Mouse (Mus musculus): ENCODE measurements around the gene Hikeshi. TPM values are rescaled to one million over a fixed set of nuclear protein-coding genes. Genes with fewer than 3 reads are reported as not detected.

The Hikeshi gene
- polyA plus RNA-seq, 1 experiment from 2014 or later = 174 TPM

DNA sequence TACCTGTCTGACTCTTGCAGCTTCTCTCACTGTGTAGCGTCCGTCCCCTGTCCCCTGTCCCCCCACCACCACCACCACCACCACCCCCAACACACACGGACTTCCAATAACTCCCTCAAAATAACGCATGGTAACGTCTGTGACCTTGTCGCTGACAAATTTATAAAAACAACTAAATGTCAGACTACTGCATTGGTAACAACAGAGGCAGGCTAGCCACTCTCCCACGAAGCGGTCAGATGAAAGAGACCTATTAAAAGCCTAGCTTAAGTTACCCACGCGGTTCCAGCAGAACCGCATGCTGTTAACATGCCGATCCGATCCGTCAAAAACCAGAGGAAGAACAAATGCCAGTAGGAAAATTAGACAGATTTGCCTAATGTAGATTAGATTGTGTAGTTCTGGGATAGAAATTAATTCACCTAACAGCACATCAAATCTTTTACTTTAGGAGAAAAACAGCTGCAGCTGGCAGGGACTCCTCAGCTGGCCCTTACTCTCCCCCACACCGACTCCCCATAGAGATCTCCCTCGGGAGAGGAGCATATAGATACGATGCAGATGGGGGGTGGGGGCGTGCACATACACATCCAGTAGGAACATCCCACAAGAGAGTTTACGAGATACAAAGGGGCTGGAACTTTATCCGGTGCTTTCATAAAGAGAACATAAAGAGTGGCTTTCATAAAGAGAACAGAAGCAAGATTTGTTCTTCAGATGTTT, 31.9 kb downstream of the Hikeshi start:
- WGBS = 82% methylated on average over 20 of the region's 20 CpGs
- no peaks in the 10 kb centered on the region for H3K4me1 ChIP-seq
- no peak overlapping the region for H3K9ac ChIP-seq
- no peak for ATAC-seq
- no peak overlapping the region for H3K27ac ChIP-seq
- H3K27me3 ChIP-seq = no peaks in the 10 kb centered on the region
- H3K9me3 ChIP-seq (replicated peaks) = no peaks in the 10 kb centered on the region
- no peaks in the 10 kb centered on the region for H3K36me3 ChIP-seq (ENCODE audit: poor library complexity, severe bottlenecking)
- no peak overlapping the region for H3K4me3 ChIP-seq
- H3K4me2 ChIP-seq = no peak overlapping the region

GRCm38 (mm10) chr7:89908421-89908820, 32.6 kb downstream of the Hikeshi start:
- H3K4me2 ChIP-seq = no peak overlapping the region
- no peaks in the 10 kb centered on the region for H3K9me3 ChIP-seq (replicated peaks)
- H3K4me1 ChIP-seq = peaks cover 6% of the 10 kb centered on the region
- no peak overlapping the region for H3K9ac ChIP-seq
- ATAC-seq = no peak
- WGBS = 73% methylated on average over 7 of the region's 7 CpGs
- H3K27me3 ChIP-seq = no peaks in the 10 kb centered on the region
- no peaks in the 10 kb centered on the region for H3K36me3 ChIP-seq (ENCODE audit: poor library complexity, severe bottlenecking)
- H3K4me3 ChIP-seq = no peak overlapping the region
- H3K27ac ChIP-seq = no peak overlapping the region

- Histone ChIP-seq H3K9ac (no peak overlapping the region), H3K4me3 (no peak overlapping the region), H3K4me2 (no peak overlapping the region), H3K27ac (no peak overlapping the region), H3K9me3 (replicated peaks) (no peaks in the 10 kb centered on the region), H3K36me3 (ENCODE audit: poor library complexity, severe bottlenecking) (no peaks in the 10 kb centered on the region), H3K4me1 (peaks cover 9% of the 10 kb centered on the region), H3K27me3 (no peaks in the 10 kb centered on the region)
- ATAC-seq = peak; percentile 61; the same call in 1 of the 2 replicates
- WGBS = 22% methylated on average over 8 of the region's 8 CpGs
These were observed 33.1 kb downstream of the Hikeshi start for GRCm38 (mm10) chr7:89907950-89908349.

GRCm38 (mm10) chr7:89903442-89904343, 37.3 kb downstream of the Hikeshi start, which contains the start of gene Ccdc81:
Ccdc81 (minus strand) TSS chr7:89903629.
- peak; percentile 81 for ATAC-seq
- 26% methylated on average over 22 of the region's 22 CpGs for WGBS

GRCm38 (mm10) chr7:89903007-89903406, 38.0 kb downstream of the Hikeshi start:
- 0 out of 2 replicates have a peak overlapping the region, but pooled peaks have one; percentile 23 for H3K9ac ChIP-seq
- 79% methylated on average over 6 of the region's 8 CpGs for WGBS
- H3K4me2 ChIP-seq = peak overlapping the region; percentile 46
- peaks cover 9% of the 10 kb centered on the region for H3K4me1 ChIP-seq
- no peak overlapping the region for H3K4me3 ChIP-seq
- no peaks in the 10 kb centered on the region for H3K36me3 ChIP-seq (ENCODE audit: poor library complexity, severe bottlenecking)
- no peak for ATAC-seq
- H3K27ac ChIP-seq = no peak overlapping the region
- H3K27me3 ChIP-seq = no peaks in the 10 kb centered on the region
- no peaks in the 10 kb centered on the region for H3K9me3 ChIP-seq (replicated peaks)

More at GRCm38 (mm10) chr7:89903442-89904343, 37.3 kb downstream of the Hikeshi start, which contains the start of gene Ccdc81:
- Histone ChIP-seq H3K9ac (peak within 1 kb of the TSS; percentile 23; the same call in 1 of the 2 replicates), H3K9me3 (replicated peaks) (no peaks in the 10 kb centered on the region), H3K4me1 (peaks cover 9% of the 10 kb centered on the region), H3K4me3 (no peak within 1 kb of the TSS), H3K27ac (no peak within 1 kb of the TSS), H3K27me3 (no peaks in the 10 kb centered on the region), H3K4me2 (peak within 1 kb of the TSS; percentile 46), H3K36me3 (ENCODE audit: poor library complexity, severe bottlenecking) (no peaks in the 10 kb centered on the region)

GRCm38 (mm10) chr7:89891856-89892255, 49.1 kb downstream of the Hikeshi start:
- Histone ChIP-seq H3K27ac (no peak overlapping the region), H3K4me2 (no peak overlapping the region), H3K9me3 (replicated peaks) (no peaks in the 10 kb centered on the region), H3K4me1 (no peaks in the 10 kb centered on the region), H3K4me3 (no peak overlapping the region), H3K27me3 (no peaks in the 10 kb centered on the region), H3K9ac (no peak overlapping the region), H3K36me3 (ENCODE audit: poor library complexity, severe bottlenecking) (no peaks in the 10 kb centered on the region)
- ATAC-seq = no peak
- 31% methylated on average over 4 of the region's 4 CpGs for WGBS

- ATAC-seq = no peak
- WGBS = 84% methylated on average over 5 of the region's 5 CpGs
- Histone ChIP-seq H3K27me3 (no peaks in the 10 kb centered on the region), H3K36me3 (ENCODE audit: poor library complexity, severe bottlenecking) (no peaks in the 10 kb centered on the region), H3K9me3 (replicated peaks) (no peaks in the 10 kb centered on the region), H3K27ac (no peak overlapping the region), H3K4me1 (no peaks in the 10 kb centered on the region), H3K4me3 (no peak overlapping the region), H3K4me2 (no peak overlapping the region), H3K9ac (no peak overlapping the region)
These were observed 49.6 kb downstream of the Hikeshi start for GRCm38 (mm10) chr7:89891412-89891811.

- H3K36me3 ChIP-seq (ENCODE audit: poor library complexity, severe bottlenecking) = no peaks in the 10 kb centered on the region
- no peak overlapping the region for H3K9ac ChIP-seq
- H3K27ac ChIP-seq = no peak overlapping the region
- H3K4me3 ChIP-seq = no peak overlapping the region
- H3K27me3 ChIP-seq = no peaks in the 10 kb centered on the region
- no peaks in the 10 kb centered on the region for H3K4me1 ChIP-seq
- H3K9me3 ChIP-seq (replicated peaks) = no peaks in the 10 kb centered on the region
- no peak for ATAC-seq
- no peak overlapping the region for H3K4me2 ChIP-seq
- 71% methylated on average over 3 of the region's 3 CpGs for WGBS
These were observed 56.5 kb downstream of the Hikeshi start for GRCm38 (mm10) chr7:89884551-89884950.

DNA sequence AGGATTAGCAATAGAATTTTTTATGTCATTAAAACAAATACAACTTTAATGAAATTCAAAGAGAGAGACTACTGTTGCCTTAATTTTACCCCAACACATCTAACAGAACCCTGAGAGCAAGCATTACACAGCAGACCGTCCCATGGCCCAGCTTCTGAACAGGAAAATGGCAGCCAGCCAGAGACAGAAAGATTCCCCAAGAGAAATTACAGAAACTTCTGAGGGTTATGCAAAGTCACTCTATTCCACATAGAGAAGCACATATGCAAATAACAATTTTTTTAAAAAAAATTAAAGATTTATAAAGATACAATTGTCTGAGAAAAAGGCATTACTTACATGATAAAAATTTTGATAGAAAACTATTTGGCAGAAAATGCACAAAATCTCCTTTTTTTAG, 61.3 kb downstream of the Hikeshi start:
- Histone ChIP-seq H3K9ac (no peak overlapping the region), H3K4me1 (no peaks in the 10 kb centered on the region), H3K4me3 (no peak overlapping the region), H3K27me3 (no peaks in the 10 kb centered on the region), H3K9me3 (replicated peaks) (no peaks in the 10 kb centered on the region), H3K4me2 (no peak overlapping the region), H3K36me3 (ENCODE audit: poor library complexity, severe bottlenecking) (no peaks in the 10 kb centered on the region), H3K27ac (no peak overlapping the region)
- ATAC-seq = no peak
- WGBS = 78% methylated on average over 1 of the region's 1 CpGs

Other genes starting within 250 kb of the Hikeshi start
- gene Ccdc81, start 37.6 kb downstream of the Hikeshi start, polyA plus RNA-seq (2015; fragmentation: Nextera tagmentation; extraction: Ambion mirVana) = 0.19 and 0.40 TPM in 2 replicates
- gene Eed, start 39.8 kb upstream of the Hikeshi start, polyA plus RNA-seq (2015; fragmentation: Nextera tagmentation; extraction: Ambion mirVana) = 60.0 and 61.0 TPM in 2 replicates
- 36.6 and 40.9 TPM in 2 replicates for gene Picalm, start 189.0 kb upstream of the Hikeshi start, polyA plus RNA-seq (2015; fragmentation: Nextera tagmentation; extraction: Ambion mirVana)